Mouse (Mus musculus): ENCODE data around the gene Urb1. TPM values are rescaled to one million over a fixed set of nuclear protein-coding genes. Genes with fewer than 3 reads are reported as not detected.

Gene Urb1
- total and polyA plus RNA-seq, 3 experiments, result 2.6 to 6.1 (median 5.5) TPM

DNA sequence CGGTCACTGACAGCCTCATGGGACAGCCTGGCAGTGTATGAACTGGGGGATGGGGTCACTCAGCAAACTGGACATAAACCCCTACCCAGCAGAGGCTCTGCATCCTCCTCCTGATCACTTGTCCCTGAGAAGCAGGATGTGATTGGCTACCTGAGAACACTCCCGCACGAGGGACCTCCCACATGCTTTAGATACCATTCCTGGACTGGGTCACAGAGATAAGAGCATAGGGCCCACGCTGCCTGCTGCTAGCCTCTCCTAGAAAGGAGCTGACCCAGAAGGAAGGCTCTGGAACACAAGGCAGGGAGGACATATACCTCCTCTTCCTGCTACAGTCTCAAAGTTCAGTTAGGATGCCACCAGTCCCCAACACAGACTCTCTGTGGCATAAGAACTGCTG, 49.7 kb downstream of the Urb1 start:
- Histone ChIP-seq H3K4me3 (no peak overlapping the region), H3K9ac (ENCODE audit: low read depth, low read length) (no peak overlapping the region), H3K79me2 (replicated peaks; ENCODE audit: control insufficient read depth, insufficient read depth, low read length) (no peaks in the 10 kb centered on the region), H3K4me1 (ENCODE audit: control insufficient read depth, insufficient read depth, low read length) (no peaks in the 10 kb centered on the region), H3K36me3 (ENCODE audit: control insufficient read depth, insufficient read depth, low read length) (no peaks in the 10 kb centered on the region), H3K27ac (no peak overlapping the region), H3K27me3 (ENCODE audit: control insufficient read depth, insufficient read depth, low read length) (no peaks in the 10 kb centered on the region)
- WGBS, result 38% methylated on average over 4 of the region's 4 CpGs
- DNase-seq, result no peak
- no peak for TF ChIP-seq POLR2A (IDR thresholded peaks at IDR 0.05; ENCODE audit: insufficient read depth, low read depth, low read length)
- no peak for TF ChIP-seq EP300 (IDR thresholded peaks at IDR 0.05; ENCODE audit: insufficient read depth, low read depth, low read length)
- no peak for TF ChIP-seq CTCF (IDR thresholded peaks at IDR 0.05)
- intact Hi-C loops (cut with DNase I), result no loop called here

DNA sequence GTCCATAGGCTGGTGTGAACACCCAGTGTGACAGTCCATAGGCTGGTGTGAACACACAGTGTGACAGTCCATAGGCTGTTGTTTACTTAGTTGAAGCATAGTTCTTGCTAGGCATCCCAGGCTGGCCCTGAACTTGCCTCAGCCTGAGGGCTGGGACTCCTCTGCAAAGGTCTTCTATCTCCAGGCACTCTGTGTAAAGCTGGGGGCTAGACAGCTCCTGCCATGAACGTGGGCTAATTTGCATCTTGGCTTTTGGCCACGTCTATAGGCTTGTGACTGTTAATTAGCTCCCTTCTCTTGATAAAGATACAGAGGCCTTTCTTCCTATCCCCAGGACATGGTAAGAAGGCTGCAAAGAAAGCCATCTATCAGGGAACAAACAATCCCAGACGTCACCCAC, 50.9 kb downstream of the Urb1 start:
- no peaks in the 10 kb centered on the region for H3K79me2 ChIP-seq (replicated peaks; ENCODE audit: control insufficient read depth, insufficient read depth, low read length)
- H3K27ac ChIP-seq, result no peak overlapping the region
- no peak for DNase-seq
- no peak overlapping the region for H3K4me3 ChIP-seq
- no peaks in the 10 kb centered on the region for H3K36me3 ChIP-seq (ENCODE audit: control insufficient read depth, insufficient read depth, low read length)
- 71% methylated on average over 3 of the region's 3 CpGs for WGBS
- H3K9ac ChIP-seq (ENCODE audit: low read depth, low read length), result no peak overlapping the region
- no peaks in the 10 kb centered on the region for H3K4me1 ChIP-seq (ENCODE audit: control insufficient read depth, insufficient read depth, low read length)
- no peaks in the 10 kb centered on the region for H3K27me3 ChIP-seq (ENCODE audit: control insufficient read depth, insufficient read depth, low read length)
- TF ChIP-seq CTCF (IDR thresholded peaks at IDR 0.05), result no peak
- no peak for TF ChIP-seq POLR2A (IDR thresholded peaks at IDR 0.05; ENCODE audit: insufficient read depth, low read depth, low read length)
- TF ChIP-seq EP300 (IDR thresholded peaks at IDR 0.05; ENCODE audit: insufficient read depth, low read depth, low read length), result no peak
- intact Hi-C loops (cut with DNase I), result no loop called here

DNA sequence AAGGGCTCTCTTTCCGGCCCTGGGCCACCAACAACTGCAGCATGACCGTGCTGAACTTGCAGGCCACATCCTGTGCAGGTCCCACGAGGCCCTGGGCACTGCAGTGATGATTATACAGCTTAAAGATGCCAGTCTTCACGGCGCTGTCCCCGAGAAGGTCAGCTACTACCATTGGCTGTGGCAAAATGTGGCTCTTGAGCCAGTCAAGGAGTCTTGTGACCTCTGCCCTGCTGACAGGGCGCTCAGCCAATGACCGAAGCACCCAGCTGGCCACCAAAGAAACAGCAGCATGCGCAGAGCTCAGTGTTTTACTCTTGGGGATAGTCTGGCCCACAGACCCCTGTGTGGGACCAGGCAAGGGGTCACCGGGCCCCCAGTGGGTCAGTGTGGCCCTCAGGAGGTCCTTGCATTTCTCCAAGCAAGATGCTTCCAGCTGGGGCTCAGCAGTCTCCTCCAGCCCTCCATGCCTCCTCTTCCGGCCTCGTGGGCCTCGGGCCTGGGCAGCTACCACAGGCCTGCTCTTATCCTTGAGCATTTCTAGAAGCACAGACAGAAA, 56.7 kb downstream of the Urb1 start:
- H3K36me3 ChIP-seq (ENCODE audit: control insufficient read depth, insufficient read depth, low read length), result no peaks in the 10 kb centered on the region

DNA sequence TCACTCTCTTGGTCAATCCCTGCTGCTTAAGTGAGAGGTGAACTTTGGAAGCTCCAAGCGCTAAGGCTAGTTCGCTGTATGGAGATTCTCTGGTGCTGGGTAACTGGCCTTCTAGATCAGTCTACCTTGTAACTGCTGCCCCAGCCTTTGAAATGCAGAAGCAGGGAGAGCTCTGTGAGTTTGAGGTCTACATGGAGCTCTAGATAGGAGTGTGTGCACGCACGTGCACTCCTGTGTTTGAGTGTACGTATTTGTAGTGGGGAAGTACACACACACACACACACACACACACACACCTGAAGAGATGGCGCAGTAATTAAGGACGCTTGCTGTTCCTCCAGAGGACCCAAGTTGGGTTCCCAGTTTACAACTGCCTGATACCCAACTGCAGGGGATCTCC, 62.0 kb downstream of the Urb1 start:
- 91% methylated on average over 7 of the region's 7 CpGs for WGBS

More for the DNA sequence above, 56.7 kb downstream of the Urb1 start:
- Histone ChIP-seq H3K27ac (no peak overlapping the region), H3K79me2 (replicated peaks; ENCODE audit: control insufficient read depth, insufficient read depth, low read length) (no peaks in the 10 kb centered on the region), H3K4me1 (ENCODE audit: control insufficient read depth, insufficient read depth, low read length) (no peaks in the 10 kb centered on the region), H3K9ac (ENCODE audit: low read depth, low read length) (no peak overlapping the region), H3K27me3 (ENCODE audit: control insufficient read depth, insufficient read depth, low read length) (no peaks in the 10 kb centered on the region), H3K4me3 (no peak overlapping the region)
- WGBS, result 81% methylated on average over 13 of the region's 13 CpGs
- intact Hi-C loops (cut with DNase I), result no loop called here
- no peak for DNase-seq
- no peak for TF ChIP-seq EP300 (IDR thresholded peaks at IDR 0.05; ENCODE audit: insufficient read depth, low read depth, low read length)
- no peak for TF ChIP-seq POLR2A (IDR thresholded peaks at IDR 0.05; ENCODE audit: insufficient read depth, low read depth, low read length)
- TF ChIP-seq CTCF (IDR thresholded peaks at IDR 0.05), result no peak

DNA sequence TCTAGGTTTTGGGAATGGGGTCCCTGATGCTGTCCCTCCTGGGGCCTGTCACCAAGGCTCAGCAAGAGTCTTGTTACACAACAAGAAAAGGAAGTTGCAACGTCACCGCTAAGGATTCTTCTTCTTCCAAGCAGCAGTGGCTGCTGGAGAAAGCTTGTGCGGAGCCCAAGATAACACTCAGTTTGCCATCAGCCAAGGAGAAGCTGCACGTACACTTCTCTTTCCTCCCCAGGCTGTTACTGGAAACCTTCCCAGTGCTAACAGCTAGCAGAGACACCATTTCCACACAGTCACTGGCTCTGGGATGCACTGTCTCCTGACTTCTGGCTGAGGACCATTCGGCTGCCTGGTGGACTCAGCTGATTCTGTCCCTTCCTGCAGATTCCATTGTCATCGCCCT, 63.1 kb downstream of the Urb1 start:
- no peaks in the 10 kb centered on the region for H3K36me3 ChIP-seq (ENCODE audit: control insufficient read depth, insufficient read depth, low read length)
- peaks cover 8% of the 10 kb centered on the region for H3K4me1 ChIP-seq (ENCODE audit: control insufficient read depth, insufficient read depth, low read length)
- intact Hi-C loops (cut with DNase I), result no loop called here
- no peak overlapping the region for H3K4me3 ChIP-seq
- 41% methylated on average over 6 of the region's 6 CpGs for WGBS
- no peaks in the 10 kb centered on the region for H3K79me2 ChIP-seq (replicated peaks; ENCODE audit: control insufficient read depth, insufficient read depth, low read length)
- peak overlapping the region; percentile 40 for H3K27ac ChIP-seq
- TF ChIP-seq CTCF (IDR thresholded peaks at IDR 0.05) (no peak), POLR2A (IDR thresholded peaks at IDR 0.05; ENCODE audit: insufficient read depth, low read depth, low read length) (peak; percentile 38; the same call in 1 of the 2 replicates), EP300 (IDR thresholded peaks at IDR 0.05; ENCODE audit: insufficient read depth, low read depth, low read length) (0 out of 2 replicates have a peak, but pooled peaks have one; percentile 27)
- no peaks in the 10 kb centered on the region for H3K27me3 ChIP-seq (ENCODE audit: control insufficient read depth, insufficient read depth, low read length)
- DNase-seq, result peak; percentile 32 to 49
- H3K9ac ChIP-seq (ENCODE audit: low read depth, low read length), result no peak overlapping the region

More for the DNA sequence above, 62.0 kb downstream of the Urb1 start:
- no peaks in the 10 kb centered on the region for H3K36me3 ChIP-seq (ENCODE audit: control insufficient read depth, insufficient read depth, low read length)
- no peak overlapping the region for H3K9ac ChIP-seq (ENCODE audit: low read depth, low read length)
- H3K79me2 ChIP-seq (replicated peaks; ENCODE audit: control insufficient read depth, insufficient read depth, low read length), result no peaks in the 10 kb centered on the region
- no peak overlapping the region for H3K27ac ChIP-seq
- intact Hi-C loops (cut with DNase I), result no loop called here
- DNase-seq, result no peak
- H3K4me1 ChIP-seq (ENCODE audit: control insufficient read depth, insufficient read depth, low read length), result peaks cover 8% of the 10 kb centered on the region
- no peaks in the 10 kb centered on the region for H3K27me3 ChIP-seq (ENCODE audit: control insufficient read depth, insufficient read depth, low read length)
- no peak overlapping the region for H3K4me3 ChIP-seq
- TF ChIP-seq CTCF (IDR thresholded peaks at IDR 0.05), result no peak
- TF ChIP-seq POLR2A (IDR thresholded peaks at IDR 0.05; ENCODE audit: insufficient read depth, low read depth, low read length), result no peak
- TF ChIP-seq EP300 (IDR thresholded peaks at IDR 0.05; ENCODE audit: insufficient read depth, low read depth, low read length), result no peak

DNA sequence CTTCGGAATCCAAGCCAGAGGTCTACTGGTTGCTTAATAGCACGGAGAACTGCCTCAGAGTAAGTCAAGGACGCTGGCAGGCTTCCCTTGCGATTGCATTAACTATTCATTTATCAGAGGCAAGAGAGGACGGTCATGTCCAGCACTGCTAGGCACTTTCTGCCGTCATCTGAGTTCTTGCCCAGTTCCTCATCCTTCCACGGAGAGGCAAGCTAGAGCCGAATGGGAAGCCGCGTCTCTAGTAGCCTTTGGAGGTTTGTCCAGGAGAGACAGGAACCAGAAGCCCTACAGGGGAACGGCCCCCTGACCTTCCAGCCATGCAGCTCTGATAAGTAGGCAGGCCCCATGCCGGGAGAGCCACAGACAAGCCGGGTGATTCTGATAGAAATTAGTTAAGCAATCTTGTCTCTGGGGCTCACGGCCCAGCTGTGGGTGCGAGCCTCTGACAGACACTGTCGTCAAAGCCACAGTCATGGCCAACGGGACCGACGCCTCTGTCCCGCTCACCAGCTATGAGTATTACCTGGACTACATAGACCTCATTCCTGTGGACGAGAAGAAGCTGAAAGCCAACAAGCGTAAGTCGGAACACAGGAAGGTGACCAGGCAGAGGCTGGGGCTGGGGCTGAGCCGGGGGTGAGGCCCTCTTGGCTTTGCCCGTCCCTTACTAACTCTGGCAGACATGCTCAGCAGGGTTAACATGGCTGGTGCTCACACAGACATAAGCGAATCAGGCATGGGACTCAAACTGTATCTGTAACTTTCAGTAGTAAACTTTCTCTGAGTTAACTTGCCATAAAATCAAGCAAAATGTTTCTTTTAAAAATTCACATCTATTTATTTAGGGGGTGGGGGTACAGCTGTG, 71.9 kb downstream of the Urb1 start, which contains the start of gene Mrap:
Gene Mrap, plus strand, starts transcription at position 116 of the 865 bp plus-strand sequence.
- WGBS, result 26% methylated on average over 26 of the region's 26 CpGs
- intact Hi-C loops (cut with DNase I), result no loop called here

More for the DNA sequence above, 71.9 kb downstream of the Urb1 start, which contains the start of gene Mrap:
- H3K4me3 ChIP-seq, result peak within 1 kb of the TSS; percentile 49
- H3K4me1 ChIP-seq (ENCODE audit: control insufficient read depth, insufficient read depth, low read length), result no peaks in the 10 kb centered on the region; the same call in none of the 2 replicates
- H3K36me3 ChIP-seq (ENCODE audit: control insufficient read depth, insufficient read depth, low read length), result no peaks in the 10 kb centered on the region
- peak; percentile 71 to 79 for DNase-seq
- no peaks in the 10 kb centered on the region for H3K79me2 ChIP-seq (replicated peaks; ENCODE audit: control insufficient read depth, insufficient read depth, low read length)
- H3K27ac ChIP-seq, result peak within 1 kb of the TSS; percentile 53
- H3K27me3 ChIP-seq (ENCODE audit: control insufficient read depth, insufficient read depth, low read length), result no peaks in the 10 kb centered on the region
- TF ChIP-seq EP300 (IDR thresholded peaks at IDR 0.05; ENCODE audit: insufficient read depth, low read depth, low read length) (peak; percentile 37; the same call in 1 of the 2 replicates), CTCF (IDR thresholded peaks at IDR 0.05) (peak; percentile 75), POLR2A (IDR thresholded peaks at IDR 0.05; ENCODE audit: insufficient read depth, low read depth, low read length) (0 out of 2 replicates have a peak, but pooled peaks have one; percentile 31)
- peak within 1 kb of the TSS; percentile 78 for H3K9ac ChIP-seq (ENCODE audit: low read depth, low read length)
